Mouse (Mus musculus) cerebellum, adult 9-10 months (tissue): ENCODE data around the gene Gnmt.
A peak's percentile ranks its signal among the peaks of the same experiment; 100 is the strongest.
"Not testable (repeated sequence)": the region's sequence is repeated elsewhere in the genome, so short reads cannot be mapped to it uniquely, and the experiment has no call there.

Experiments
- DNase-seq: peaks from one replicate; pipeline ENCODE4 v3.0.0; 2022

Gene Gnmt

GRCm38 (mm10) chr17:46728904-46729318, at the start of gene Gnmt:
Gene Gnmt (minus strand): TSS chr17:46729168.
- peak; percentile 92 for DNase-seq

GRCm38 (mm10) chr17:46776087-46776486, 47.1 kb upstream of the Gnmt start:
- DNase-seq: no peak

DNA sequence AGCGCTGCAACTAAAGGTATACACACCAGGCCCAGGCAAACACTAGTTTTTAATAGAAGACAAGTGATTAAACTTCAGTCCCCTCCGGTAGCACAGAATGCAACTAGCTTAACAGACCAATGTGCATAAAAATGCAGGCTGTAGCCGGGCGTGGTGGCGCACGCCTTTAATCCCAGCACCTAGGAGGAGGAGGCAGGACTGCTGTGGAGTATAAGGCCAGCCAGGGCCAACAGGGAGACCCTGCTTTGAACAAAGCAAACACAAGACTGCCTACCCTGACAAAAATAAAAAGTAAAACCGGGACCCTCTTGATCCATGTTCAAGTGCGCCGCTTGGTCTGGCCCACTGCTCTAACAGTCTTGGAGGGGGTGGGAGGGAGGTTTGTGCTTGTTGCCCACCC, 46.1 kb upstream of the Gnmt start:
- DNase-seq: no peak

GRCm38 (mm10) chr17:46774131-46774472, 45.1 kb upstream of the Gnmt start:
- DNase-seq: no peak

DNA sequence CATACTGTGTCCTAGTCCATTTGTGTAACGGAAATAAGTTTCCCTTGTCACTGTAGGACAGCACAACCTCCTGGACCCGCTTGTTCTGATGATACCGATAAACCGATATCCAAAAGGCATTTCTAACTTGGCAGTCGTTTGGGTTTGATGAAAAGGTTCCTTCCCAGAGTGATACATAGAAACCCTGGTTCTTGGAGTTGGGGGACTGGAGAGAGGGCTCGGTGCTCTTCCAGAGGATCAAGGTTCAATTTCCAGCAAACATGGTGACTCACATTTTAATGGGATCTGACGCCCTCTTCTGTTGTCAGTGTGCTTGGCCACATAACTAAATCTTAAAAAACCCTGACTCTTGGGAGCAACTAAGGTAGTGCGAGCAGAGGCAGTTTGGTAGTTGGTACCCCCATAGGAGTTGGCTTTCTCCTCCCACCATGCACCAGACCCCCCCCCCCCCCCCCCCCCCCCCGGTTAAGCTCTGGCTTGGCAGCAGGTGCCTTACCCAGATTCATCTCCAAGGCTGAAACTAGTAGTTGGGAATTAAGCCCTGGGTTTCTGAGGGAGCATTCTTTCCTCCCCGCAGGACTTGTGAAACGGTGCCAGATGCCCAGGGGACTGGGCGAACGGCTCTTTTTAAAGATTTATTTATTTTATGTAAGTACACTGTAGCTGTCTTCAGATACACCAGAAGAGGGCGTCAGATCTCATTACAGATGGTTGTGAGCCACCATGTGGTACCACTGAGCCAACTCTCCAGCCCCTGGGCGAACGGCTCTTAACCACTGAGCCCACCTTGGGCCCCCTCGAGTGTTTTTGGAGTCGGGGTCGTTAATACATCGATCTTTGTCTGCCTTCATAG, 44.5 kb upstream of the Gnmt start:
- DNase-seq: no peak

DNA sequence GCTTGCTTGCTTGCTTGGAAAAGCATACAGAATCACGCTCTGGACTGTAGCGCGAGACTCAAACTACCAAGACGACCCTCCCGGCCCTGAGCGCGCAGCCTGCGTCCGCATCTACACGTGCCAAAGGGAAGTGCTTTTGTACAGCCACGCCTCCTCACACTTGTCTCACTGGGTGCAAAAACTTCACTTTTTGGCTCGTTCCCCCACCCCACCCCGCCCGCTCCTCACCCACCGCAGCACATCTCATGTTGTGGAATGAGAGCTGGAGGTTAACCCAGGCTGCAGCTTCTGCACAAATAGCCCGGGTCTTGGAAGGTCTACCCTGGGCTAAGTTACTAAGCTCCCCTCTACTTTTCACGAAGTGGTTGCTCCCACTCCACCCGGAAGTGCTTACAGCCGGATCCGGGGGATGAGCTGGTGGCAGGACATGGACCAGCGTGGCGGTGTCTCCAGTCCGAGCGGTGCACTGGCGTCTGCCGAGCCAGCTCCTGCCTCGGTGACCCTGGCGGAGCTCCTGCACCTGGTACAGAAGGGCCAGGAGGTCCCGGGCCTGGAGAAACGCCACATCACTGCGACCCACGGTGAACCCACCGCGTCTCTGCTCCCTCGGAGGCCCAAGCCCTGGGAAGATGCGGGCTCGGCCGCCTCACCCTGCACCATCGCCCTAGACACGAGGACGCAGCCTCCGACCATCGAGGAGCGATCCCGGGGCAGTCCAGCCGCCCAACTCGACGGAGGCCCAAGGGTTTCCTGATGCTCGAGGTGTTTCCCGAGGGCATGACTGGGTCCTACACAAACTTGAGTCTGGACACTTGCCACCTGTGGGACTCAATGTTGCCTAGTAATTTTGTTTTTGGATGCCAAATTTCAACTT, 43.7 kb upstream of the Gnmt start, which contains the start of gene 2310039H08Rik:
Gene 2310039H08Rik (plus strand): TSS at position 232 of the 874 bp plus-strand sequence.
- DNase-seq: peak; percentile 85

GRCm38 (mm10) chr17:46772038-46772403, 43.1 kb upstream of the Gnmt start:
- DNase-seq: no peak

DNA sequence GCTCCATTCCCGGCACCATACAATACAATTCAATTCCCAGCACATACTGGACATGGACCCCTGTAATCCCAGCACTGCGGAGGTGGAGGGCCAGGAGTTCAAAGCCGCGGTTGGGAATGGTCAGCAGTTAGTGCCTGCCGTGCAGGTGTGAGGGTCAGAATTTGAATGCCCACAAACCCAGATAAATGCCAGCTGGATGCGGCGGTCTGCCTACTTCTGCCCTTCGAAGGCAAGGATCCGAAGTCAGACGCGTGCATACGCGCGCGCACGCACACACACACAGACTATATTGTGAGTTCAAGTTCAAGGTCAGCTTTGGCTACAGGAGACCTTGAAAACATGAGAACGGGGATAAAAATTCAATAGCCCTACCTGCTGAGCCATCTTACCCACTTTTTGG, 42.6 kb upstream of the Gnmt start:
- no peak for DNase-seq

- DNase-seq: no peak
Measured at GRCm38 (mm10) chr17:46771025-46771424, 42.1 kb upstream of the Gnmt start.

DNA sequence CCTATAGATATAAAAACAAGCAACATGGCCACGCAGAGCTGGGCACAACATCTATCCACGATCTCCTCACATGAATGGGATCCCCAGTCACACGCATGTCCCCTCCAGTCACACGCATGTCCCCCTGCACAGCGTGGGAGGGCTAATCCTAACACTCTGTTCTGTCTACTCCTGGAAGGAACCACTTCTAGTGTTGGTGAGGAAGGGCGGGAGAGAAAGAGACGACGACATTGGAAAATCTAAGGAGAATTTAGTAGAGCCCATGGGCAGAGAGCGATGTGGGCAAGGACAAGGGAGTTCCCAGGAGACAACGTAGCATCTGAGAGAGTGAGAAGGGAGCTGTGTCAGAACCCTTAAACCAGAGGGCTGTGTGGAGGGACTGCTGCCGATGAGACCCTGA, 41.6 kb upstream of the Gnmt start:
- DNase-seq: no peak

DNA sequence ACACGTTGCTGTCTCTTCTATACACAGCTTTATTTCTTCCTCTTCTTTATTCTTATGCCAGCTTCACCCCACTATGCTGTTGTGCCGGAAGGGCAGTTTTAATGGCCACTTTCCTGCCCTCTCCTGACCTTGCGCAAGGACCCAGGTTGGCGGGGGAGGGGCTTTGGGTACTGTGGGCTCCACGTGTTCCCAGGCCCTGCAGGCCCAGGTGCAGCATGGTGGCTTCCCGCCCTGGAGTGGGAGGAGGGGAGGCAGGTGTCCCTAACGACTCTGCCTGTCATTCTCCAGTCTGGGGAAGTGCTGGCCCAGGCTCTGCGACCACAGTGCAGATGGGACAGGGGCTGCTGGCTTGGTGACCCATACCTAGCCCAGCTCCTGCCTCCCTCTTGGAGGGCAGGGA, 38.9 kb upstream of the Gnmt start:
- DNase-seq: no peak

DNA sequence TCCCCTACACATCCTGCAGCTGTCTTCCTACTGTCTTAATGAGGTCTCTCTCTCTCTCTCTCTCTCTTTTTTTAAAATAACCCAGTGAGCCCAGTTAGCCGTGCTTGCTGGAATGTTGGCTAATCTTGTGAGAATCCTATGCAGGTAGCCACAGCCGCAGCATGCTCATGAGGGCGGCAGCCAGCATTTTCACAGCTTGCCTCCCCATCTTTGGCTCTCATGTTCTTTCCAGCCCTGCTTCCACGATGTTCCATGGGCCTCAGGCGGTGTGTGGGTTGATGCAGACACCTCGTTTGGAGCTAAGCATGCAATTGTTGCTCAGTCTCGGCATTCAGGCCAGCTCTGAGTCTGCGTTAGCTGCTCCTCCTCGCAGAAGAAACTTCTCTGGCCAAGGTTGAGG, 35.9 kb upstream of the Gnmt start:
- not testable (repeated sequence) for DNase-seq

GRCm38 (mm10) chr17:46763544-46763943, 34.6 kb upstream of the Gnmt start, which contains the start of gene Ptcra:
Gene Ptcra (minus strand): TSS chr17:46763712.
- DNase-seq: no peak

DNA sequence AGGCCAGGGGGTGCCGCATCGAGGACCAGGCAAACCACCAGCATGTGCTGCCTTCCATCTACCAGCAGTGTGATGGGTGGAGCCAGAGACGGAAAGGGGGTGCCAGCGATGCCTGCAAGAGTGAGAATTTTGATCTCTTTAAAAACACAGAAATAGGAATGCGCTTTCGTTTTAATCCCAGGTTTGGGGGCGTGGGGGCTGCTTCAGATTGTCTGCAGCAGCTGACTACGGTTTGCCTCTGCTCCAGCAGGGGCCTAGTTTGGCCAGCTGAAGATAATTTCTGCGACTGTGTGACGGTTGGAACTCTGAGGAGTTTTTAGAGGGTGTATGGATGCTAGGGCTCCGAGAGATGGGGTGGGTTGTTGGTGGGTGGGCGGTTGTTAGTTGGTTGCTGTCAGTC, 29.8 kb upstream of the Gnmt start:
- no peak for DNase-seq

DNA sequence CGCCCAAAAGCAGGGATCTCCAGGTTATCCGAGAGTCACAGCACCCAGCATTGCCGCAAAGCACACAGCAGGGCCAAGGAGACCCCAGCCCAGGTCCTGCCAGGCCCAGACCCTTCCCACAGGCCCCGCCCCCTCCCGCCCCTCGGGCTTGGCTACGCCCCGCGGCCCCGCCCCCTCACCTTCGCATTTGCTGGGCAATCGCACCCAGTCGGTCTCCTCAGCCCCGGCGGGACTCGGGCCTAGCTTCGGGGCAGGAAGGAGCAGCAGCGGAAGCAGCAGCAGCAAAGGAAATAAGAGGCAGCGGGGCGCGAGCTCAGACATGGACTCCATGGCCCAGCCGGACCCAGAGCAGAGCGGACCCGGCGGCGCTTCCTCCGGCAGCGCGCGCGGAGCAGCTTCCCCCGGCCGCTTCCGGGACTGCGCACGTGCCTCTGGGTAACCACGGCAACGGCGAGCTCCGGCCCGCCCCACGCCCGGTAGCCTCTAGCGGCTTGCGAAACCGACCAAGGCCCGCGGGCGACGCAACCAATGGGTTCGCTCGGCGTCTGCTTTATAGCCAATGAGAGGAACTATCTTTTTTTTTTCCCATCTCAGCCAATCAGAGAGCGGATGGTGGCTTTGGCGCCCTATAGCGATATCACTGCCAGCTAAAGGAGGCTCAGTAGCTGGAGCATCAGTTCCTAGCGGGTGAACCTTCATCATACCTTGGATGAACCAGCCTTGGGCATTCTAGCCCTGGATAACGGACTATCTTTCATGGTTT, 23.0 kb upstream of the Gnmt start, which contains the start of gene Cnpy3:
Gene Cnpy3 (minus strand): TSS at position 421 of the 763 bp plus-strand sequence.
- peak; percentile 98 for DNase-seq

GRCm38 (mm10) chr17:46751056-46751793, 22.3 kb upstream of the Gnmt start:
- peak; percentile 79 for DNase-seq

DNA sequence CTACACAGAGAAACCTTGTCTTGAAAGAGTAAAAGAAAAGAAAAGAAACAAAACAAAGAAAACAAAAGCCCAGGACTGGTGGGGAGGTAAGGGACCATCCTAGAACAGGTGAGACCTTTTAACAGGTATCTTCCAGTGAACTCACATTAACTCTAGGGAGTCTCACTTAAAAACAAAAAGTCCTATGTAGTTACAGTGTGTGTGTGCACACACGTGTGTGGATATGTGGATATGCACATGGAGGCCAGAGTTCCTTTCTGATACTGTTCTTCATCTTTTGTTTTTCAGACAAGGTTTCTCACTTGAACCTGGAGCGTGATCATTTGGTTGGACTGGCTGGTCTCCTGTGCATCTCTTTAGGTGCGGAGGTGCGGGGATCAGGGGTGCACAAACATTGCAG, 21.6 kb upstream of the Gnmt start:
- DNase-seq: no peak

- no peak for DNase-seq
Measured at GRCm38 (mm10) chr17:46749282-46749681, 20.3 kb upstream of the Gnmt start.

- no peak for DNase-seq
Measured at GRCm38 (mm10) chr17:46747806-46748205, 18.8 kb upstream of the Gnmt start.

GRCm38 (mm10) chr17:46747234-46747633, 18.3 kb upstream of the Gnmt start:
- DNase-seq: no peak

GRCm38 (mm10) chr17:46745506-46745905, 16.5 kb upstream of the Gnmt start:
- DNase-seq: no peak

GRCm38 (mm10) chr17:46742986-46743385, 14.0 kb upstream of the Gnmt start:
- no peak for DNase-seq
